Mouse (Mus musculus) cerebellum, adult 2 months (tissue): ENCODE measurements at regions not wholly inside any gene's neighbourhood (a gene's known extent, or its start where the extent isn't known, plus 50 kb on each side); places are given as distances from the start of the nearest gene placed in this dataset.

Experiments
- CTCF ChIP-seq: fragments of 200-500 bp; IDR thresholded peaks from 2 replicates; pipeline ENCODE4 v1.5.1; 2011; ENCODE audit warnings: low read depth, mild to moderate bottlenecking, control low read depth, low read length, moderate library complexity, borderline replicate concordance; ENCODE audit not compliant: insufficient read depth
- POLR2A ChIP-seq: fragments of 200-500 bp; IDR thresholded peaks from 2 replicates; pipeline ENCODE4 v1.6.1; 2011; ENCODE audit warnings: low read length, control low read depth, borderline replicate concordance; ENCODE audit not compliant: insufficient read depth

- no peak for TF ChIP-seq CTCF
- TF ChIP-seq POLR2A, result no peak
These were observed 90.8 kb upstream of the Ppargc1a start for GRCm38 (mm10) chr5:51658232-51658896.
